Mouse (Mus musculus) liver, adult 2 months (tissue): ENCODE results near the gene Gpr15. TPM values are rescaled to one million over a fixed set of nuclear protein-coding genes. Genes with fewer than 3 reads are reported as not detected.

Source experiments
- DNase-seq: peaks from one replicate; pipeline ENCODE4 v3.0.0-alpha.2; 2011; ENCODE audit warnings: low read depth, low spot score; ENCODE audit errors: extremely low read depth
- H3K27ac ChIP-seq: fragments of 200-500 bp; replicated peaks from 2 replicates; pipeline ENCODE4 v1.5.1; 2012; ENCODE audit warnings: low read depth, mild to moderate bottlenecking, control low read depth, inconsistent platforms, low read length; ENCODE audit not compliant: insufficient read depth
- H3K27me3 ChIP-seq: fragments of 200-500 bp; 2 replicates; pipeline ENCODE4 v1.6.1; 2012; ENCODE audit warnings: mild to moderate bottlenecking, moderate library complexity, low read length, inconsistent platforms; ENCODE audit not compliant: control insufficient read depth, insufficient read depth
- H3K36me3 ChIP-seq: fragments of 200-500 bp; 2 replicates; pipeline ENCODE4 v1.6.1; 2012; ENCODE audit warnings: low read length, inconsistent platforms; ENCODE audit not compliant: control insufficient read depth, insufficient read depth
- H3K4me1 ChIP-seq: fragments of 200-500 bp; 2 replicates; pipeline ENCODE4 v1.6.1; 2011; ENCODE audit warnings: low read length; ENCODE audit not compliant: control insufficient read depth, insufficient read depth
- H3K4me3 ChIP-seq: fragments of 200-500 bp; 2 replicates; pipeline ENCODE4 v1.5.1; 2011; ENCODE audit warnings: low read depth, mild to moderate bottlenecking, control low read depth, low read length, moderate library complexity; ENCODE audit not compliant: insufficient read depth
- H3K79me2 ChIP-seq: fragments of 200-500 bp; 2 replicates; pipeline ENCODE4 v1.6.1; 2012; ENCODE audit warnings: inconsistent platforms, mild to moderate bottlenecking, low read length, moderate library complexity; ENCODE audit not compliant: control insufficient read depth, insufficient read depth
- H3K9ac ChIP-seq: fragments of 200-500 bp; 2 replicates; pipeline ENCODE4 v1.6.1; 2012; ENCODE audit warnings: low read depth, mild to moderate bottlenecking, control low read depth, inconsistent platforms, low read length
- CTCF ChIP-seq: fragments of 200-500 bp; IDR thresholded peaks from 2 replicates; pipeline ENCODE4 v1.5.1; 2011; ENCODE audit warnings: low read depth, low read length, control low read depth
- POLR2A ChIP-seq: fragments of 200-500 bp; IDR thresholded peaks from 2 replicates; pipeline ENCODE4 v1.6.1; 2011; ENCODE audit warnings: low read length, control low read depth; ENCODE audit not compliant: insufficient read depth; ENCODE audit errors: extremely low read depth
- WGBS: fragments of 180-500 bp; shearing (Covaris S2); methylation state at CpG from one replicate; pipeline ENCODE4 v1.1.7; 2018; 5-methylcytosine and 5-hydroxymethylcytosine counted together
- polyA plus RNA-seq: library from polyadenylated mRNA; depleted of rRNA; stranded (reverse); fragments of >200 nt; gene quantifications from 2 replicates; pipeline ENCODE4 v1.2.3, GENCODE M21; 2012; rRNA removed
- total RNA-seq: library from RNA; depleted of rRNA; stranded (reverse); fragments of >200 nt; gene quantifications from 2 replicates; pipeline ENCODE4 v1.2.3, GENCODE M21; 2014; rRNA removed

Gene Gpr15
- total RNA-seq (not detected in 2 replicates), polyA plus RNA-seq (0.10 TPM in 1 of 2 replicates, not detected in the other)

DNA sequence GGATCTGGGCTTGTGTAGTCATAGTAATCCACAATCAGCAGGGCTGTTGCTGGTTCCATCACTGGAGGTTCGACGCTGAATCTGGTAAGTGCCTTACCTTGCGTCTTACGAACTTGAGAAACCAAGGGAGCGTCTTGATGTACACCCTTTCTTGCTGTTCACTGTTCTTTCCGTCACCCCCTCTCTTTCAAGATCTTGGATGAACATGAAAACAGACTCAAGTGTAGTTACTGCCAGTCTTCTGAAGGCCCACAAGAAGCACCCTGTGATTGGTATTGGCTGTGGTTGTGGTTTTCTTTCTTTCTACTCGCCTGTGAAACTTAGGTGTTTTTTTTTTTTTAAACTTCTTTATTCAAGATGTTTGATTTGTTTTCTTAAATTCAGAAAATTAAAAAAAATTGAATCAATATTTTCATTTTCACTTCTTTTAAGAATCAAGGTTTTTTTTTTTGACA, at the start of gene Gpr15:
Gene Gpr15, minus strand, starts transcription at position 405 of the 455 bp plus-strand sequence.
- H3K4me3 ChIP-seq, result no peak within 1 kb of the TSS
- H3K36me3 ChIP-seq, result no peaks in the 10 kb centered on the region
- DNase-seq, result no peak
- WGBS, result 94% methylated on average over 7 of the region's 7 CpGs
- no peak within 1 kb of the TSS for H3K9ac ChIP-seq
- H3K27me3 ChIP-seq, result no peaks in the 10 kb centered on the region
- TF ChIP-seq CTCF (no peak), POLR2A (no peak)
- no peaks in the 10 kb centered on the region for H3K79me2 ChIP-seq
- H3K27ac ChIP-seq, result no peak within 1 kb of the TSS
- no peaks in the 10 kb centered on the region for H3K4me1 ChIP-seq

DNA sequence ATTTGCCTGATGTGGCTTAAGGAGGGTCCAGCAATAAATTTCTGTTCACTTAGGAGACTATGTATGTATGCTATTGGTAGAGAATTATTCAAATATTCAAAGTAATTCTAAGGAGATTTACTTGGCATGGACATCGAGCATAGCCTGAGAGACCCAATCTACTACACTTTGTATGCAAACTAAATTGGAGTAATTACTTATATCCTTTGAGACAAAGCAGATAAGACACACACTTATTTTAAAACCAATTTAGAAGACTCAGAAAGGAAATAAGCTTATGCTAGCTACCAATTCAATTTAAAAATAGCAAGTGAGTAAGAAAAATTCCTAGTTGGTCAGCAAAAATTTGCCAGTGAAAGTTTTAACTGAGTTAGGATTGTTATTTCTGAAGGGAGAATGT, 44.2 kb upstream of the Gpr15 start, which contains the start of gene Olfr172:
Gene Olfr172, minus strand, starts transcription at position 101 of the 400 bp plus-strand sequence.
- no peak within 1 kb of the TSS for H3K4me3 ChIP-seq
- H3K36me3 ChIP-seq, result no peaks in the 10 kb centered on the region
- no peaks in the 10 kb centered on the region for H3K79me2 ChIP-seq
- TF ChIP-seq CTCF (no peak), POLR2A (no peak)
- H3K27ac ChIP-seq, result no peak within 1 kb of the TSS
- H3K9ac ChIP-seq, result no peak within 1 kb of the TSS
- WGBS, result 80% methylated on average over 1 of the region's 1 CpGs
- no peaks in the 10 kb centered on the region for H3K4me1 ChIP-seq
- no peak for DNase-seq
- H3K27me3 ChIP-seq, result no peaks in the 10 kb centered on the region

DNA sequence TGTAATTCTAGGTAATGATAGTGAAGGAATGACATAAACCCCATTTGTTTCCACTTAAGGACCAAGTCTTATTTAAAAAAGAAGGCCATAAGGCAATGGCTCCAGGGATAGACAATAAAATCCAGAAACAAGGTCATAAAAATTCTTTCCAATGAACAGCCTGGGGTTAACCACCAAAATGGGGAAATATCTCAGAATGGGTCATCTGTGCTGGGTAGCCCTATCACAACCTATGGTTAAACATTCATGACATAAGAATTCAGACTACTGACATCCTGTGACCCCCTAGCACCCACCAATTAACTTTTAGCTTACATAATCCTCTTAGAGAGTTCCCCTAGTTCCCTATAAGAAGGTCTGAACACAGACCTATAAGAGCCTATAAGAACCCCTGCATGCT, 37.3 kb upstream of the Gpr15 start:
- Histone ChIP-seq H3K27me3 (no peaks in the 10 kb centered on the region), H3K4me1 (no peaks in the 10 kb centered on the region), H3K9ac (no peak overlapping the region), H3K4me3 (no peak overlapping the region), H3K79me2 (no peaks in the 10 kb centered on the region), H3K27ac (no peak overlapping the region), H3K36me3 (no peaks in the 10 kb centered on the region)
- TF ChIP-seq POLR2A, result no peak
- TF ChIP-seq CTCF, result no peak
- DNase-seq, result no peak

DNA sequence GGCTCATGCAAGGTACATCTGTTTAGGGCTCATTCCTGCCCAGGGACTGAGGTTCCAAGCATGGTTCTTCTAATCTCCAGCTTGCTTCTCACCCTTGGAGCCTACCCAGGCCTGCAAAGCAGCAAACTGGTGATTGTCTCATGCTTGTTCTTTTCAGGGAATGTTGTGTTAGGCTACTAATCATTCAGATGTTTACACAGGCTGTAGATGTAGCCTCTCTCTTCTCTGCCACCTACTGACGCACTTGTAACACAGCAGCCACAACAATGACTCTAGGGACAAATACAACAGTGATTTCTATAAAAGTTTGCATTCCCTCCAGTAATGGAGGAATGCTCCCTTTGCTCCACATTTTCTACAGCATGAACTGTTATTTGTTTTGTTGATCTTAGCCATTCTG, 32.4 kb upstream of the Gpr15 start:
- 10% methylated on average over 1 of the region's 1 CpGs for WGBS
- peak; percentile 40 for DNase-seq

DNA sequence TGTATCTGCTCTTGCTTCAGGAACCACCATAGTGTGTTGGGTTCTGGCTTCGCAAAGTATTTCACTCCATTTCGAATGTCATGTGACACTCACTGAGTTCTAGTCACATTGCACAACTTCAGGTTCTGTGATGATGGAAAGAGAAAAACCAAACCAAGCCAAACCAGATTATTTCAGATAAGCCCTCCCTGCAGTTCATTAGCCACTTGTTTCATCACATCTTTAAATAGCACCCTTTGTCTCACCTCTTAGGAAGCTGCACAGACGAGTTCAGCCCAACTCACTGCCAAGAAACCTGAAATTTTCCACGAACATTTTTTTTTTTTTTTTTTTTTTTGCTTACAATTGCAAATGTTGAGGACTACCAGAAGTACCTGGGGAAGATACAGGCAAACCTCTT, 27.8 kb upstream of the Gpr15 start:
- no peak overlapping the region for H3K27ac ChIP-seq
- peak; percentile 15 for DNase-seq
- no peak overlapping the region for H3K9ac ChIP-seq
- no peaks in the 10 kb centered on the region for H3K27me3 ChIP-seq
- TF ChIP-seq POLR2A (no peak), CTCF (no peak)
- no peaks in the 10 kb centered on the region for H3K79me2 ChIP-seq
- H3K4me3 ChIP-seq, result no peak overlapping the region
- H3K36me3 ChIP-seq, result no peaks in the 10 kb centered on the region
- WGBS, result 54% methylated on average over 4 of the region's 4 CpGs
- no peaks in the 10 kb centered on the region for H3K4me1 ChIP-seq

More for the DNA sequence above, 32.4 kb upstream of the Gpr15 start:
- Histone ChIP-seq H3K79me2 (no peaks in the 10 kb centered on the region), H3K4me1 (no peaks in the 10 kb centered on the region), H3K4me3 (no peak overlapping the region), H3K36me3 (no peaks in the 10 kb centered on the region), H3K27me3 (no peaks in the 10 kb centered on the region), H3K27ac (no peak overlapping the region), H3K9ac (no peak overlapping the region)
- TF ChIP-seq CTCF, result no peak
- TF ChIP-seq POLR2A, result no peak

DNA sequence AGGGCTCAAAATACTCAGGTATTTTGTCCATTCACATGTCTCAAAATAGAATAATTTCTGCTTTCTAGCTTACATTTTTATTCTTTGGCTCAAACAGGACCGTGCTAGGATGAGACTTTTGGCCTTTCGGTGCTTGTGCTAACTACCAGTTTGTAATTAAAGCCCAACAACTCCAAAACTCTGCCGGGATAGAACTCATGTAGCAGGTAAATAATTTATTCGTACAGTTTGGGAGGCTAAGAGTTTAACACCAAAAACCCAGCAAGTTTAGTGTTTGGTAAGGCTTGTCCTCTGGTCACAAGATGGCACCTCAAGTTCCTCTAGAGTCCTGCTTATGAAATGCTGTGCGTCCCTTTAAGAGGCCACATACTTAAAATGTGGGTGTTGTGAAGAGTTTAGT, 21.9 kb upstream of the Gpr15 start:
- H3K9ac ChIP-seq, result no peak overlapping the region
- DNase-seq, result no peak
- 95% methylated on average over 5 of the region's 5 CpGs for WGBS
- H3K27ac ChIP-seq, result no peak overlapping the region
- H3K36me3 ChIP-seq, result peaks cover 2% of the 10 kb centered on the region; the same call in 1 of the 2 replicates
- H3K4me3 ChIP-seq, result no peak overlapping the region
- no peaks in the 10 kb centered on the region for H3K79me2 ChIP-seq
- no peak for TF ChIP-seq CTCF
- no peak for TF ChIP-seq POLR2A
- no peaks in the 10 kb centered on the region for H3K4me1 ChIP-seq
- H3K27me3 ChIP-seq, result no peaks in the 10 kb centered on the region
